Mouse (Mus musculus): Measurements from ENCODE around the gene Gm29427.
"Not testable (repeated sequence)": the region's sequence is repeated elsewhere in the genome, so short reads cannot be mapped to it uniquely, and the experiment has no call there.

Gene Gm29427

DNA sequence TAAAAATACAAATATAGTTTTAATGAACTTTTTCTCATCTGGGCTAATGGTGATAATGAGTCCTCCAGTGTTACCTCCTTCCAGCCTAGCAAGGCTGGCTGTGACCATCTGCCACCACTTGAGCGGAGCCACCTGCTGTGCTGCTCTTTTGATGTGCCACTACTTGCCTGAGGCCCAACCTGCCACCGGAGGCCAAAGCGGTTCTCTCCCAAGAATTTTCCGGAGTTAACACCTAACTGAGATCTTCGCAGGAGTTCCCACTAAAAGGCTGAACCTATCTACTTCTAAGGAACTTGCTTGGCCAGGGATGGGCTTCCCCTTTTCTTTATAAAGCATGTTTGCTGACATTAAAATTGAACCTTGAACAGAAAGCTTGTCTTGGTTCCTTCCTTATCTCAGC, 56.0 kb downstream of the Gm29427 start:
- not testable (repeated sequence) for DNase-seq (ENCODE audit: low spot score)

- no peak for DNase-seq (ENCODE audit: low spot score)
These were observed 71.5 kb downstream of the Gm29427 start for GRCm38 (mm10) chr1:130644103-130644502.

DNA sequence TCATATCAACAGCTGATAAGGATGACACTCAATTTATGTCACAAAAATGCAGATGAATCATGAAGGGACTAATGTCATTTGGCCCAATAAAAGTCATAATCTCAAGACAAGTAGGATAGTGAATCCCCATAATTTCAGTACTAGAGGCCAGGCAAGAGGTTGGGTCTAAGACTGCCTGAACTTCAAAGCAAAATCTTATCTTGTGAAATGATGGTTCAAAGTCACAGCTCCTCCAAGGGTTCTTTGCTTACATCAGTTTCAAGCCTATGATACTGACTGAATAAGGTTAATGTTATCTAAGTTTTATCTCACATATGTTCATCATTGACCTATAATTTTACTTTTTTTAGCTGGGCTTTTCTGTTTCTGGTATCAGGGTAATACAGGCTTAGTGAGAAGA, 74.6 kb downstream of the Gm29427 start:
- no peak for DNase-seq (ENCODE audit: low spot score)

DNA sequence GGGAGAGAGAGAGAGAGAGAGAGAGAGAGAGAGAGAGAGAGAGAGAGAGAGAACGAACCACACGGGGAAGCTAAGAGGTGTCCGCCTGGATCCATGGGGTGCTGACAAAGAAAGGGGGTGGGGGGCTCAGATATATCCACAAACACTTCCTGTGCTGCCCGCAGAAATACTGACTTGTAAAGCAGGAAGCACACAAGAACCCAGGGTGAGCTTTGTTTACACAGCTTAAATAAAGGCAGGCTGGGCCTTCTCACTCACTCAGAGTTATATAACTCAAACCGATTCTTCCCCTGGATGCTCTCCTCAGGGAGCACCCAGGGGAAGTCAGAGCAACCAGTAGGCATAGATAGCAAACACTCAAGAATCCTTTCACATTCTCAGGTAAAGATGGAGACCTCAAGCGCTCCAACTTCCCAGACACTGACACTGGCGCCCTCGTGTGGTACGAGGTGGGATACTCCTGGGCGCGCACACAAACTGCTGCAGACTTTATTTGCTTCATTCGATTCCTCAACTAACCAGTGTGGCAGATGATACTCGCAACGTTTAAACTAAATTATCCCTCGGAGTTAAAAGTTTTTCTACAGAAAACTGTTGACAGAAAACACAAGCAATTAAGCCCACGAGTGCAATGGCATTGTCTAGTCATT, 81.7 kb downstream of the Gm29427 start:
- DNase-seq (ENCODE audit: low spot score) = peak; percentile 32

DNA sequence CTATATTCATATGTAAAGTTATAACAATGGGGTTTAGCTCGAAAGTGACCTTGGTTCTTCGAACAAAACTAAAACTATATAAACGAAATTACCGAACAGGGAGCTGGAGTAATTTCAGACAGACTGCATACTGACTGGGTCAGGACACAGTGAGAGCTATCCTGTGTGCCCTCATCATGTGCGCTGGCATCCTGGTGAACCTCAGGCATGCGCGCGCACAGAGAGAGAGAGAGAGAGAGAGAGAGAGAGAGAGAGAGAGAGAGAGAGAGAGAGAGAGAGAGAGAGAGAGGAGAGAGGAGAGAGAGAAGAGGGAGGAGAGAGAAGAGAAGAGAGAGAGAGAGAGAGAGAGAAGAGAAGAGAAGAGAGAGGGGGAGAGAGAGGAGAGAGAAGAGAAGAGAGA, 82.3 kb downstream of the Gm29427 start:
- DNase-seq (ENCODE audit: low spot score) = no peak

DNA sequence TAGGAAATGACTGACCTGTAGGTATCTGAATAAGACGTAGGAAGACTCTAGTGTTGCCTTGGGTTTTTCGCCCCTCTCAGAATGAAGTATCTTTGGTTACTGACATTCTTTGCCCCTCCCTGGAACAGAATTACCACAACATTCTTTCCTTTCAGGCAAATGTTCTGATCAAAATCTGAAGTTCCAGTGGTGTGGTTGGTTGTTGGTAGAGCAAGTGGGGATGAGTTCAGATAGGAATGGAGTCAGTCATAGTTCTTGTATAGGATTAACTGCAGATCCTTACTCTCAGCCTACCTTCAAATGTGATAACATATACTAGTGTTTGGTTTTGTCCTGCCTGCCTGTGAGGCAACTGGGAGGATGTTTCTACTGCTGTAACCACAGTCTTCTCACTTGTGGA, 86.1 kb downstream of the Gm29427 start, which contains the start of gene Zp3r:
Gene Zp3r, minus strand, starts transcription at position 101 of the 400 bp plus-strand sequence.
- no peak for DNase-seq (ENCODE audit: low spot score)
